Mouse (Mus musculus): ENCODE data around the gene Gm609. TPM values are rescaled to one million over a fixed set of nuclear protein-coding genes. Genes with fewer than 3 reads are reported as not detected.

Gene Gm609
- 0.04 TPM in 1 of 2 replicates, not detected in the other for polyA plus RNA-seq (2012; rRNA removed)

GRCm38 (mm10) chr16:45492927-45493326 is at the start of gene Gm609:
Gene Gm609, minus strand, starts transcription at chr16:45492969.

DNA sequence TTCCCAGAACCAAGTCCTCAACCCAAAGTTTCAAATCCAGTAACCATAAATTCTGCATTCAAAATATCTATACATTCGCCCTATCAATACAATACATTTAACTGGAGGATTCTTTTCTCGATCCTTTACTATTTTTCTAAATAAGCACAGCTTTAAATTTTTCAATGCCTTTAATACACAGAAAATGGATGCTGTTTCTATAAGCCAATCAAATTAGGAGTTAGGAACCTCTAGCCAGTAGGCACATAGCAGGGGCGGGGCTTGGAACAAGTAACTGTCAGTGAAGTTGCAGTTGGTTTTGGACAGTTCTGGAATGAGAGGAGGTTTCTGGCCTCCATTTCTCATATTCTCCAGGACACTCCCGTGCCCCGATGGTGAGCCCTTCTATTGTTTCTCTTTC is 42.2 kb upstream of the Gm609 start, which contains the start of gene Slc9c1:
Gene Slc9c1 (plus strand): TSS at position 301 of the 400 bp plus-strand sequence.

GRCm38 (mm10) chr16:45531950-45532349 is 39.2 kb upstream of the Gm609 start, which contains the start of gene Gm17783:
Gene Gm17783, minus strand, starts transcription at chr16:45532050.

GRCm38 (mm10) chr16:45408425-45409063 is 84.2 kb downstream of the Gm609 start, which contains the start of gene Cd200:
Gene Cd200, minus strand, starts transcription at chr16:45409053.

Other genes starting within 250 kb of the Gm609 start
- gene Cd200, start 83.9 kb downstream of the Gm609 start, polyA plus RNA-seq (2012; rRNA removed), result 30.5 and 32.4 TPM in 2 replicates
- not detected in 2 replicates for gene Gm17783, start 39.1 kb upstream of the Gm609 start, polyA plus RNA-seq (2012; rRNA removed)
- not detected in 2 replicates for gene Slc9c1, start 42.3 kb upstream of the Gm609 start, polyA plus RNA-seq (2012; rRNA removed)
- gene Gcsam, start 117.4 kb upstream of the Gm609 start, polyA plus RNA-seq (2012; rRNA removed), result 0.12 and 0.14 TPM in 2 replicates
- gene BC016579, start 161.1 kb upstream of the Gm609 start, polyA plus RNA-seq (2012; rRNA removed), result 0.28 and 0.36 TPM in 2 replicates
- 1.4 TPM in 2 replicates for gene Tmprss7, start 200.7 kb upstream of the Gm609 start, polyA plus RNA-seq (2012; rRNA removed)
- 222 and 262 TPM in 2 replicates for gene Tagln3, start 231.6 kb upstream of the Gm609 start, polyA plus RNA-seq (2012; rRNA removed)
- gene Abhd10, start 250.0 kb upstream of the Gm609 start, polyA plus RNA-seq (2012; rRNA removed), result 26.2 and 36.8 TPM in 2 replicates

Data from central nervous system, embryonic 11.5 days (tissue).